Mouse (Mus musculus) liver, embryonic 14.5 days (tissue): ENCODE measurements at regions not wholly inside any gene's neighbourhood (a gene's known extent, or its start where the extent isn't known, plus 50 kb on each side); places are given as distances from the start of the nearest gene placed in this dataset.

Experiments used
- CTCF ChIP-seq: IDR thresholded peaks from 2 replicates; pipeline ENCODE4 v1.5.1; 2016; ENCODE audit warnings: antibody characterized with exemption, low read depth, control low read depth
- EP300 ChIP-seq: IDR thresholded peaks from 2 replicates; pipeline ENCODE4 v1.6.1; 2016; ENCODE audit warnings: antibody characterized with exemption, low read depth

- no peak for TF ChIP-seq CTCF
- no peak for TF ChIP-seq EP300
Measured at GRCm38 (mm10) chr5:126199876-126200275, 668.3 kb downstream of the Tmem132b start.
